Mouse (Mus musculus): Measurements from ENCODE around the gene Metrnl. TPM values are rescaled to one million over a fixed set of nuclear protein-coding genes. Genes with fewer than 3 reads are reported as not detected.

The Metrnl gene
- polyA plus RNA-seq, 1 experiment from 2014 or later, result 3.4 TPM

- no peaks in the 10 kb centered on the region for H3K9me3 ChIP-seq (replicated peaks)
- H3K9ac ChIP-seq, result no peak overlapping the region
- no peak overlapping the region for H3K4me3 ChIP-seq (replicated peaks)
- no peak overlapping the region for H3K4me2 ChIP-seq
- no peaks in the 10 kb centered on the region for H3K36me3 ChIP-seq (replicated peaks)
- ATAC-seq (ENCODE audit: insufficient read depth), result no peak
- H3K27ac ChIP-seq (replicated peaks), result no peak overlapping the region
- H3K27me3 ChIP-seq, result no peaks in the 10 kb centered on the region
- 0 out of 2 replicates have a peak, but pooled peaks cover 2% of the 10 kb centered on the region for H3K4me1 ChIP-seq (replicated peaks)
- 51% methylated on average over 4 of the region's 4 CpGs for WGBS (ENCODE audit: insufficient replicate concordance)
Measured at GRCm38 (mm10) chr11:121686091-121686490, 15.3 kb upstream of the Metrnl start.

DNA sequence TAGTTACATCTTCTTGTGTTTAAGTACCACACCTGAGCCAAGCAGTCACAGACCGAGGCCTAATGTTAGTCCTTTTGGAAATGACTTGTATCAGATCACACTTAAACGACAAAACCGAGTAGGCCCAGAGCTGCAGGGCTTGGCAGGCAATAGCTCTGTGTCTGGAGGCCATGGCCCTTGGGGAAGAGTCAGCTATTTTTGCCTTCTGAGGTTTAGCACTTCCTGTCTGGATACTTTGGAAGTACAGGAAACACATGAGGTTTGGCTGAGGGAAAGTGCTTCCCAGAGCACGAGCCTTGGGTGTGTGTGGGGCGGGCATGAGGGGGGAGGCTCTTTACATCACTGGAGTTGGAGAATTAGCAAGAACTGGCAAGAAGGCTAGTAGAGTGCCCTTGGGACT lies 14.7 kb upstream of the Metrnl start:
- H3K27me3 ChIP-seq, result no peaks in the 10 kb centered on the region
- no peak overlapping the region for H3K4me3 ChIP-seq (replicated peaks)
- WGBS (ENCODE audit: insufficient replicate concordance), result 41% methylated on average over 5 of the region's 5 CpGs
- no peak overlapping the region for H3K27ac ChIP-seq (replicated peaks)
- no peak overlapping the region for H3K4me2 ChIP-seq
- 0 out of 2 replicates have a peak, but pooled peaks cover 2% of the 10 kb centered on the region for H3K4me1 ChIP-seq (replicated peaks)
- ATAC-seq (ENCODE audit: insufficient read depth), result no peak; the same call in 1 of the 2 replicates
- H3K9ac ChIP-seq, result no peak overlapping the region
- no peaks in the 10 kb centered on the region for H3K36me3 ChIP-seq (replicated peaks)
- H3K9me3 ChIP-seq (replicated peaks), result no peaks in the 10 kb centered on the region

- H3K27ac ChIP-seq (replicated peaks), result no peak overlapping the region
- H3K4me2 ChIP-seq, result no peak overlapping the region
- H3K9ac ChIP-seq, result no peak overlapping the region
- 46% methylated on average over 2 of the region's 2 CpGs for WGBS (ENCODE audit: insufficient replicate concordance)
- no peaks in the 10 kb centered on the region for H3K36me3 ChIP-seq (replicated peaks)
- no peak for ATAC-seq (ENCODE audit: insufficient read depth)
- 0 out of 2 replicates have a peak, but pooled peaks cover 2% of the 10 kb centered on the region for H3K4me1 ChIP-seq (replicated peaks)
- no peaks in the 10 kb centered on the region for H3K27me3 ChIP-seq
- no peak overlapping the region for H3K4me3 ChIP-seq (replicated peaks)
- H3K9me3 ChIP-seq (replicated peaks), result no peaks in the 10 kb centered on the region
Measured at GRCm38 (mm10) chr11:121688024-121688423, 13.3 kb upstream of the Metrnl start.

DNA sequence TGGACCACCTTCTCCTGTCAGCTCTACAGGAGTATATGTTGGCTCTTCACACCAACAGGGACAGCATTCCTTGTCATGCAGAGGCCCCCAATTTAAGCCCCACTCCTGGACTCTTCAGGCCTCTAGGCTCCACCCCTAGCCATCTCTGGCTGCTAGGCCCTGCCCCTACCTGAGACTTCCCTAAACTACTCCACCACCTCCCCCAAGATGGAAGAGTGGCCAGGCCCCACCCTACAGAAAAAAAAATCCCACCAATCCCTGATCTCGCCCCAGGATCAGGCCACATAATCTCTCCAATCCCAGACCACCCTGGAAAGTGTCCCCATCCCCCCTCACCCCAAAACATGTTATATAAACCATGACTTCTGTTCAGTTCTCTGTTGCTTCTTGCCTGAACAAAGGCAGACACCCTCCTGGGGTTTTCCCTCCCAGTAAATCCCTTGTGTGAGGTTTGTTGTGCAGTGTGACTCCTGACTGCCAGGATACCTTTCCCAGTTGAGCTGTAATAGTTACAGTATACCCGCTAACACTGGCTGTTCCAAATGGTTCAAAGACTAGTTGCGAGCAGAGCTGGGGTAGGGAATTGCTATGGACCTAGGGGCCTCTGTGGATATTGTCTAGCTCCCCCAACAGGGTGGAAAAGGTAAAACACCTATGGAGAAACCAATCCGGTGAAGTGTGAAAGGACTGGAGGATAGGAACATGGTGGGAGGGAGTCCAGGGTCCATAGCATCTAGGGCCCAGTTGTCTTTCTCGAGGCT lies 5.9 kb upstream of the Metrnl start:
- H3K4me1 ChIP-seq (replicated peaks), result no peaks in the 10 kb centered on the region
- ATAC-seq (ENCODE audit: insufficient read depth), result no peak
- 60% methylated on average over 5 of the region's 5 CpGs for WGBS (ENCODE audit: insufficient replicate concordance)

DNA sequence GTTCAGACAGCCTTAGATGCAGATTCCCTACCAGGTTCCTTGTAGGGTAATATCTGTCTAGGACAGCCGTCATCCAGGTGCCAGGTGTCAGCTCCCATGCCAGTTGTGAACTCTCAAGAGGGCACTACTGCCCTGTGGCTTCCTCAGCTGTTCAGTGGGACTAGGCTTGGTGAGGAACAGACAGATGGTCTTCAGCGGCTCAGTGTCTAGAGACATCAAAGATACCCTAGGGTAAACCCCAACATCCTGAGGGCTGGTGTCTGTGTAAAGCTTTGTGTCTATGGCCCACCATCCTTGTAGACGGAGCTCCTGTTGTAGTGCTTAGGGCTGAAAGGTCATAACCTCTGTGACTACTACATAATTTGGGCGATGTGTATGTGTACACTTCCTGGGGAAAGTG lies 4.1 kb upstream of the Metrnl start:
- H3K27ac ChIP-seq (replicated peaks), result no peak overlapping the region
- 59% methylated on average over 4 of the region's 4 CpGs for WGBS (ENCODE audit: insufficient replicate concordance)

More for the DNA sequence above, 5.9 kb upstream of the Metrnl start:
- Histone ChIP-seq H3K4me2 (no peak overlapping the region), H3K27ac (replicated peaks) (no peak overlapping the region), H3K36me3 (replicated peaks) (no peaks in the 10 kb centered on the region), H3K27me3 (peaks cover 2% of the 10 kb centered on the region; the same call in 1 of the 2 replicates), H3K4me3 (replicated peaks) (no peak overlapping the region), H3K9me3 (replicated peaks) (no peaks in the 10 kb centered on the region), H3K9ac (no peak overlapping the region)

DNA sequence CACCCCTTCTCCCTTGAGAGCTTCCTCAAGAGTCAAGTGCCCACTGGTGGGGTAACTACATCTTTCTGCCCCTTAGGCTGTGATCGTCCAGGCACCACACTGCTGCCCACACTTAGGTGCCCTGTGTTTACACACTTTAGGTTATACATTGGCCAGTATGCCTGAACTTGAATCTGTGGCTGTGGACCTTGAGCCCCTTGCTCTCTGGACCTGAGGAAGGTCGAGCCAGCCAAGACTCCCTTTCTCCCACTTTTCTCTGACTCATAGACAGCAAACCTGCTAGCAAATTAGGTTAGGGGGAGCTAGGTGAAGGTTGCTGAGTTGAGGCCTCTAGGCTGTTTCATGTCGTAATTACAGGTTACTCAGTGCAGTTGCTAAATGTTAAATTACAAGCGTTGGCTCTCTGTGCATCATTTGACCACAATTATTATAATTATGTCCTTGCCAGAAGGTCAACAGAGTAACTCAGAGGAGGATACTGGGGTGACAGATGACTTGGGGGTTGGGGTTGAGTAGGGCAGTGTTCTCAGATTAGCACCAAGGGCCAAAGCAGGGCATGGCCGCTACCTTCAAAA lies 2.9 kb upstream of the Metrnl start:
- Histone ChIP-seq H3K4me3 (replicated peaks) (no peak overlapping the region), H3K27ac (replicated peaks) (no peak overlapping the region), H3K36me3 (replicated peaks) (no peaks in the 10 kb centered on the region), H3K9me3 (replicated peaks) (no peaks in the 10 kb centered on the region), H3K4me2 (no peak overlapping the region), H3K4me1 (replicated peaks) (0 out of 2 replicates have a peak, but pooled peaks cover 15% of the 10 kb centered on the region), H3K9ac (no peak overlapping the region), H3K27me3 (peaks cover 32% of the 10 kb centered on the region)
- 56% methylated on average over 5 of the region's 5 CpGs for WGBS (ENCODE audit: insufficient replicate concordance)
- ATAC-seq (ENCODE audit: insufficient read depth), result no peak

More for the DNA sequence above, 4.1 kb upstream of the Metrnl start:
- H3K27me3 ChIP-seq, result peaks cover 20% of the 10 kb centered on the region
- H3K9ac ChIP-seq, result no peak overlapping the region
- no peak overlapping the region for H3K4me2 ChIP-seq
- H3K4me3 ChIP-seq (replicated peaks), result no peak overlapping the region
- ATAC-seq (ENCODE audit: insufficient read depth), result no peak
- H3K36me3 ChIP-seq (replicated peaks), result no peaks in the 10 kb centered on the region
- 0 out of 2 replicates have a peak, but pooled peaks cover 7% of the 10 kb centered on the region for H3K4me1 ChIP-seq (replicated peaks)
- H3K9me3 ChIP-seq (replicated peaks), result no peaks in the 10 kb centered on the region

DNA sequence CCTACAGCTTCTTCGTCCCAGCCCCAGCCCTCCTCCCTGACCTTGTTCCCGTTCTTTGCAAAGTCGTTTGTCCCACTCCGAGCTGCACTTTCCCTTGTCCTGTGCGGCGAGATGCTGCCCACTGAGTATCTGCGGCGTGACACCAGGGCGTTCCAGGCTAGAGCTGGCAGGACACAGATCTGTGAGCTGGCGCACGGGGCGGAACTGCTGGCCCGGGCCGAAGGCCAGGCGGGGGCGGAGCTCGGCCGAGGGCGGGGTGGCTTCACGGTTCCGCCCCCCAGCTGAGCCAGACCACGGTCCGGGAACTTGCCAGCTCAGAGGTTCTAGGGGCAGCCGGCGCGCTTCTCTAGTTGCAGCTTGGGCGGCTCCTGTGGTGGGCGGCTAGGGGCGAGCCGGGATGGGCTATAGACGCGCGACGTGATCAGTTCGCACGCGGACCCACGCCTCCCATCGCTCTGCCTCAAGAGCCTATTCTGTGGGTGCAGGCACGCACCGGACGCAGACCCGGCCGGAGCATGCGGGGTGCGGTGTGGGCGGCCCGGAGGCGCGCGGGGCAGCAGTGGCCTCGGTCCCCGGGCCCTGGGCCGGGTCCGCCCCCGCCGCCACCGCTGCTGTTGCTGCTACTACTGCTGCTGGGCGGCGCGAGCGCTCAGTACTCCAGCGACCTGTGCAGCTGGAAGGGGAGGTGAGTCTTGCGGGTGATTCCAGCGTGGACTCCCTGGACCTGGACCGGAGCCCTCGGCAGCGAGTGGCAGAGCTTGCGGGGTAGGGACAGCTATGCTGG lies 959 bp downstream of the Metrnl start:
- H3K9ac ChIP-seq, result peak overlapping the region; percentile 32; the same call in 1 of the 2 replicates
- H3K27ac ChIP-seq (replicated peaks), result no peak overlapping the region

DNA sequence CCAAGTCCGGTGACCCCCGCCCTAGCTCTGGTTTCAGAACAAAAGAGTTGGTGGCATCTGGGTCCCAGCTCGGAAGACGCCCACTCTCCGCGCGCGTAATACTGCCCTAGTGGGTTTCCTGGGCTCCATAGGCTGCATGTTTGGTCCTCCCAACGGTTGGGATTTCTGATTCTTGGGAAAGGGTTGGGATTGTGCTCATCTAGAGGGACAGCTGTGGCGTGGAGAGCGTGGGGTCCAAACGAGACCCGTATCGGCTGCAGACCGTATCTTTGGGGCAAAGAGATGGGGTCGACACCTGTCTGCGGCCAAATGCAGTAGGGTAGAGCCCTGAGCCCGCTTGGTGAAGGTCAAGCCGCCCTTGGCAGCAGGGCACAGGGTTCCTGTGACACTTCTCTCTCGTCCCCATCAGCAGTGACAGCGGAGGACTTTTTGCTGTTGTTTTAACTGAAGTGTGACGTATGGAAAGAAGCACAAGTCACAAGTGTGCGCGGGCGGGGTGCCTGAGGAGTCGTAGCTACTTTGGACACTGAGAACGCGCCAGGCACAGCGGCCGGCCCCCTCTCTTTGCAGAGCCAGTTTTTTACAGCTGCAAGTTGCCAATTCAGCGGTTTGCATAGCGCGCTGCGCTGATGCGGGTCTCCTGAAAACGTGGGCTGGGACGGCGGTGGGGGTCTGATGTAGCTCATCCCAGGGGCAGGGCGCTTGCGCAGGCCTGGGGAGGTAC lies 1.7 kb downstream of the Metrnl start:
- Histone ChIP-seq H3K27ac (replicated peaks) (no peak overlapping the region), H3K27me3 (peaks cover 71% of the 10 kb centered on the region), H3K9me3 (replicated peaks) (no peaks in the 10 kb centered on the region), H3K36me3 (replicated peaks) (no peaks in the 10 kb centered on the region), H3K4me2 (peak overlapping the region; percentile 79), H3K4me3 (replicated peaks) (peak overlapping the region; percentile 59), H3K4me1 (replicated peaks) (0 out of 2 replicates have a peak, but pooled peaks cover 17% of the 10 kb centered on the region), H3K9ac (peak overlapping the region; percentile 32; the same call in 1 of the 2 replicates)
- 1% methylated on average over 40 of the region's 40 CpGs for WGBS (ENCODE audit: insufficient replicate concordance)
- ATAC-seq (ENCODE audit: insufficient read depth), result 0 out of 2 replicates have a peak, but pooled peaks have one; percentile 9

More for the DNA sequence above, 959 bp downstream of the Metrnl start:
- under 1% methylated on average over 68 of the region's 69 CpGs for WGBS (ENCODE audit: insufficient replicate concordance)
- H3K4me3 ChIP-seq (replicated peaks), result peak overlapping the region; percentile 59
- peaks cover 63% of the 10 kb centered on the region for H3K27me3 ChIP-seq
- H3K9me3 ChIP-seq (replicated peaks), result no peaks in the 10 kb centered on the region
- 0 out of 2 replicates have a peak, but pooled peaks cover 17% of the 10 kb centered on the region for H3K4me1 ChIP-seq (replicated peaks)
- H3K4me2 ChIP-seq, result peak overlapping the region; percentile 79
- no peaks in the 10 kb centered on the region for H3K36me3 ChIP-seq (replicated peaks)
- peak; percentile 80 for ATAC-seq (ENCODE audit: insufficient read depth)

- Histone ChIP-seq H3K4me3 (replicated peaks) (peak overlapping the region; percentile 59), H3K4me1 (replicated peaks) (0 out of 2 replicates have a peak, but pooled peaks cover 17% of the 10 kb centered on the region), H3K27ac (replicated peaks) (no peak overlapping the region), H3K9ac (no peak overlapping the region), H3K4me2 (peak overlapping the region; percentile 79), H3K9me3 (replicated peaks) (no peaks in the 10 kb centered on the region), H3K27me3 (peaks cover 71% of the 10 kb centered on the region), H3K36me3 (replicated peaks) (no peaks in the 10 kb centered on the region)
- 16% methylated on average over 16 of the region's 16 CpGs for WGBS (ENCODE audit: insufficient replicate concordance)
- ATAC-seq (ENCODE audit: insufficient read depth), result no peak
Measured at GRCm38 (mm10) chr11:121703619-121704215, 2.4 kb downstream of the Metrnl start.

DNA sequence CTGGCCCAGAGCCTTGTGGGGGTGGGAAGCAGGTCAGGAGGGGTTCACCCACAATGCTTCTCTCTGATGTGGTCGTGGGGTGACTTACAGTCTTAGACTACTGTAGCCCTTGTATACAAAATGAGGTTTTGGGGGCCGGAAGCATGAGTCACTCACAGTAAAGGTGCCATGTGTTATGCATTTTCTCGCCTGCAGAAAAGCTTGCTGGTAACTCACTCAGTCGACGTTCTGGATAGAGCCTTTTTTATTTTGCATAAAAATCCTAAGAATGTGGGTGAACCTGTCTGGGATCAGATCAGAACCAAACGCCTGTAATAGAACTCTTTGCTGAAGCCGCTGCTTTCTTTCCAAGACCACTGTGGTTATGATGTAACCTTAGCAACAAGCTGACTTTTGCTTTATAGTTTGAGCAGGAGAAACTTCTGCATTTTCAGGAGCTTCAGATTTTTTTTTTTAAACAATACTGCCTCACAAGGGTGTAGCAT lies 5.2 kb downstream of the Metrnl start:
- Histone ChIP-seq H3K9me3 (replicated peaks) (no peaks in the 10 kb centered on the region), H3K4me2 (no peak overlapping the region), H3K4me3 (replicated peaks) (no peak overlapping the region), H3K9ac (no peak overlapping the region), H3K27me3 (peaks cover 58% of the 10 kb centered on the region), H3K4me1 (replicated peaks) (0 out of 2 replicates have a peak, but pooled peaks cover 17% of the 10 kb centered on the region), H3K36me3 (replicated peaks) (no peaks in the 10 kb centered on the region), H3K27ac (replicated peaks) (no peak overlapping the region)
- no peak for ATAC-seq (ENCODE audit: insufficient read depth)
- 15% methylated on average over 7 of the region's 7 CpGs for WGBS (ENCODE audit: insufficient replicate concordance)
